Mouse (Mus musculus) stomach, postnatal 0 days (tissue): ENCODE data around the gene Slc38a4.

ENCODE experiments used
- CTCF ChIP-seq: IDR thresholded peaks from 2 replicates; pipeline ENCODE4 v1.5.1; 2016; ENCODE audit warnings: antibody characterized with exemption, low read depth, mild to moderate bottlenecking, moderate library complexity
- EP300 ChIP-seq: optimal IDR thresholded peaks from 2 replicates; pipeline ENCODE3; 2016; ENCODE audit warnings: antibody characterized with exemption

DNA sequence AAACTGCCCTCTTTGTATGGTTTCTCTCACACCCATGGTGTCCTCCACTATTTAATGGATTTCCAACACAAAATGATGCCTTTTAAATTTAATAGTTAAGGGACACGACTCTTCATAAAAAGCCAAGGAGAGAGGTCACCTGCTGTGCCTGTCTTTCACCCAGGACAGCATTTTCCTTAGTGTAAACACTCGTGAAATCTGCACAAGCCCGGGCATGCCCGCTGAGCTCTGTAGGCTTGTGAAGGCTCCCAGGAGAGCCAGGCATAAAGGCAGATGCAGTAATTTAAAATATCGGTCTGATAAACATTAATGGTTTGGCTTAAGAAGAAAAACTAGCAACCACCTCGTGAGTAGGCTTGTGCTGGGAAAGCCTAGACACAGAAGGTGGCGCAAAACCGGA is 103.3 kb downstream of the Slc38a4 start:
- TF ChIP-seq CTCF (no peak), EP300 (no peak)
